Mouse (Mus musculus) mature B cell (primary cell): ENCODE results near the gene Olfr790.

ENCODE experiments used
- in situ Hi-C: fragments of 300-500 bp; cut with MboI; formaldehyde crosslinking; loops from 2 replicates; pipeline ENCODE4 v1.14.3; 2019

Gene Olfr790

DNA sequence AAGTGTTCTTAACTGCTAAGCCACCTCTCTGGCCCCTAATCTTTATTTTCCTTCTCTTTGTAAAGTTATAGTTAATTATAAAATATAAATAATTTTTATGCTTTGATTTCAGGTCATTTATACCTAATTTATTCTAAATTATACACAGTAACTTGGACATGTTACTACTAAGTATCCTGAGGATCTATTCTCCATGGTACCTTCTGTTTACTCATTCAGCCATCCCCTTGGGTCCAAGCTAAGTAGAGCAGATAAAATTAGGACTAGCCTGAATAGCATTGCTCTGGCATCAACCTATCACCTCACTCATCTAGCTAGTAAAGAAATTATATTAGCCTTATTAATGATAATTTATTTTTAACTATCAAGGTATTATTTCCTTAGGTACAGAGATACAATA is at the start of gene Olfr790:
Gene Olfr790, plus strand, starts transcription at position 301 of the 400 bp plus-strand sequence.
- in situ Hi-C loops = no loop called here

DNA sequence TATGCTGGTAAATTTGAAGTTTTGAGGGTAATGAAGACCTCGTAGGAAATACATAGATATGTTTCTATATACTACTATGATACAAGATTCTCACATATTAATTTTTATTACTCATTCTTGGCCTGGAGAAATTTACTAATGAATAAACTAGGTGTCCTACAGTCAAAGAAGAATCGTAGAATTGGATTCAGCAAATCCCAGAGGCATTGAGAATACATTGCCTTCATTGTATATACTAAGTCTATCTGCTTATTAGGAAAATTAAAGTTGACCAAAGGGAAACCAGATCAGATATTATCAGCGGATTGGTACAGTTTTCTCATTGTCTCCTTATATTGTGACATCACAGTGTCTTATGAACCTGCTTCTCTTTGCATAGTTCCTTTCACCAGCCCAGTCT is 36.7 kb upstream of the Olfr790 start, which contains the start of gene Olfr787:
Gene Olfr787, plus strand, starts transcription at position 301 of the 400 bp plus-strand sequence.
- in situ Hi-C loops = no loop called here

DNA sequence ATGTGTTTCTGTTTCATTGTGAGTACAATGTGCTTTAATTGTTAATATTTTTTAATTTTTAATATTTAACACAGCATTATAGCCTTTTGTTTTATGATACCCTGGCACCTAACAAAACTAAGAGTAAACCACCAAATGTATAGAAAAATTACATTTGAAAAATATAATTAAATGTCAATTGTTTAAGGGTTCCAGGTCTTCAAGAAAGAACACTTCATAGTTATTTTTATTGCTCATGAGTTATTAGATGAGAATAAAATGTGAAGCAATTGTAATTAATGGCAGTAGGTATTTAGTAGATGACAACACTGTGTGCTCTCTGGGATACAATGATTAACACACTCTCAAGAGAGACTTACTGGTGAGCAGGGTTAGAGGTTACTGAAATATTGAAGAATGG is 27.6 kb upstream of the Olfr790 start, which contains the start of gene Olfr788:
Gene Olfr788, plus strand, starts transcription at position 301 of the 400 bp plus-strand sequence.
- in situ Hi-C loops = no loop called here

DNA sequence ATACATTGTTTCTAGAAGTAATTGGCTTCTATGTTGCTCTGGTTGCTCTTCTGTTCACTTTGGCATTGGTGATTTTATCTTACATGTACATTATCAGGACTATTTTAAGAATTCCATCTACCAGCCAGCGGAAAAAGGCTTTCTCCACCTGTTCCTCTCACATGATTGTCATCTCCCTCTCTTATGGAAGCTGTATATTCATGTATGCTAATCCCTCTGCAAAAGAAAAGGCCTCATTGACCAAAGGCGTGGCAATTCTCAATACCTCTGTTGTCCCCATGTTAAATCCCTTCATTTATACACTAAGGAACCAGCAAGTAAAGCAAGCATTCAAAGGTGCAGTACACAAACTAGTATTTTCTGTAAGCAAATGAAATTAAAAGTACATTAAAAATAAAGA is 25.0 kb upstream of the Olfr790 start:
- in situ Hi-C loops = no loop called here

DNA sequence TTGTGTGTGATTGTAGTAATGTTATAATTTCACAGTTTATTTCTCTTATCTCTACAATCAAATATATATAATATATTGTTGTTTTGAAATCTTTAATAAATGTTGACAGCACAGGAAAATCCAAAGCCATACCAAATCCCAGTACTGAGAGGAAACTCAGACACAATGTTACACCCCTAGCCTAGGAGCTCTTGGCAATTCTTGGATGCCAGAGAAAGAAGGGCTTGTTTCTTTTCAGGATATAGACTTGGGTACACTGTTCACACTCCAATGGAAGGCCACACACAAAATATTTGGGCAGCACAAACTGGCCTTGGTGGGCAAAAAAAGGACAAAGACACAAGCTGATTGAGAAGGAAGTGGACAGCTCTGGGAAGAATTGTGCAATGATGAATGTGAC is 24.6 kb upstream of the Olfr790 start:
- in situ Hi-C loops = no loop called here

DNA sequence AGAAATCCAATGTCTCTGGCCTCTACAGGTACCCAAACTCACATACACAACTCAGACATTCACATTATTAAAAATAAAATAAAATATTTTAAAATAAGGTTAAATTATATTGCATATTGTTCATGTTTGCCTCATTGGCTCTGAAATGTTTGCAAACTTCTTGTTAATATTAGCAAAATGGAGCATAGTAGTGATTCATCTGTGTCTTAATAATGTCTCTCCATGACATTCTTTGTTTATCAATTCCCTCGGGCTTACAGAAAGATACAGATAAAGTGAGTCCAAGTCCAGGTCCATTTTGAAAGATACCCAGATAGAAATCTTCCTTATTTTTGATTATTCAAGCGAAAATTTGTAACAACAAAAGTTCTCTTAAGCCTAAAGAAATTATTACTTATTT is 13.8 kb upstream of the Olfr790 start, which contains the start of gene Olfr789:
Gene Olfr789, plus strand, starts transcription at position 301 of the 400 bp plus-strand sequence.
- in situ Hi-C loops = no loop called here

DNA sequence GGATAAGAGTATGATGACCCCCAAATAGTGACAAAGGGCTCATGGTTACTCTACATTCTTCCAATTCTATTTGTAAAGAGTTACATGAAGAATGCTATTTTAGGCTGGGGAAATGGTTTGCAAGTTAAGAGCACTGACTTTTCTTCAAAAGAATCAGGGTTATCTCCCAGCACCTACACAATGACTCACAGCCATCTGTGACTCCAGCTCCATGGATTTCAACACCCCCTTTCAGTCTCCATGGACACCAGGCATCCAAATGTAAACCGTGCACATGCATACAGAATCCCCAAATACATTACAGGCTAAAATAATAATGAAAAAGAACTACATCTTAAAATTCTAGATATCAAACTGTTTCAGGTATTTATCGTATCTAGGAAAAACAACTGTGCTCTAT is 8.2 kb upstream of the Olfr790 start:
- in situ Hi-C loops = no loop called here

DNA sequence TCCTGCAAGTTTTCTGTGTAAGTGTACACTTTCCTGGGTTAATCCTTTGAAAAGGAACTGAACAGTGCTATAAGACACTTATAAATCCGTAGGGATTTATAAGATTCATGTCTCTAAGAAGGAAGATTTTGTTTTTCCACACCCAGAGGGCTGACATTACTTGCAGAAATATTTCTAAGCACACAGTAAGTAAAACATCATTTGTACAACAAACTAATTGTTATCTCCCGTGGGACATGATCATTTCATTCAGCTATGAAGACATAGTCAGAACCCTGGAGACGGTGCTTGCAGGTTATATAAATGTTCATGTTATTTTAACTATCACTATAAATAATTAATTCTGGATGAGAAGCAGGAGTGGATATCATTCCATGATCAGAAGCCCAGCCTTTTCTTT is 23.2 kb downstream of the Olfr790 start, which contains the start of gene Olfr791:
Gene Olfr791, plus strand, starts transcription at position 301 of the 400 bp plus-strand sequence.
- in situ Hi-C loops = no loop called here

DNA sequence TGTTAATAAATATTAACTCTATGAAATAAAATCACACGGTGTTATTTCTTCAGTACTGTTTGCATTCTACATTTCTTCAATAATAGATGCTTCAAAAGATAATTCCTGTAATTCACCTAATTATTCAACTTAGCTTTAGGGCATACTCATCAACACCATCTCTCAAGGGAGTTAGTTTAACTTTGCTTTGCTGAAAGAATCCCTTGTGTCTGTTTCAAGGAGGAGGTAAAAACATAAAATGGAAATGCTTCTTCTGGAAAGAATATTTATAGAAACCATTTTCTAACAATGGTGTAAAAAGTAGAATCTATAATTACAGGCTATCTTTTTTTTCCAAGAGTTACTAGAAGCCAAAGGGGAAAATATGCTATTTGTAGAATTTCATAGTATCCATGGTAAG is 40.6 kb downstream of the Olfr790 start, which contains the start of gene Olfr792:
Gene Olfr792, plus strand, starts transcription at position 301 of the 400 bp plus-strand sequence.
- in situ Hi-C loops = no loop called here

DNA sequence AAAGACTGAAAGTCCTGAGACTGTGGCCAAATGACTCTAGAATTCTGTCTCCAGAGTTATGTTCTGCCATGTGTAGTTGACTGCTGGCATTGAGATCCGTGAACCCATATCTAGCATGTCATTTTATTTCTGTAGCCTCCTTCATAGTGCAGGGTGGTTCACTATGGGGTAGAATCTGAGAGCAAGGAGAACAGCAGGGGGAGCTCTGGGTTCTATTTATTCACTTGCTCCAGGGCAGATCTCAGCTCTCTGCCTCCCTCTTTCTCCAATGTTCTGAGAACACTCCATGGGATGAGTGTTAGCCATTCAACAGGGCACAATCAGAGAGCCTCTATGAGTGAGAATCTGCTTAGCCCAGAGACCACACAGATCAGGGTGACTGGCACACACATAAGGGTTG is 51.1 kb downstream of the Olfr790 start:
- in situ Hi-C loops = no loop called here
